Mouse (Mus musculus) hindbrain, embryonic 11.5 days (tissue): Measurements from ENCODE around the gene Itpr1. TPM values are rescaled to one million over a fixed set of nuclear protein-coding genes. Genes with fewer than 3 reads are reported as not detected.

Source experiments
- ATAC-seq: fragments of 200-750 bp; cut with Nextera tagmentation; 2 replicates; pipeline ENCODE4 v1.8.0; 2017; ENCODE audit warnings: mild to moderate bottlenecking, moderate TSS enrichment, moderate library complexity; ENCODE audit not compliant: low FRiP score
- DNase-seq: peaks from one replicate; pipeline ENCODE4 v3.0.0-alpha.2; 2015; ENCODE audit warnings: low spot score
- H3K27ac ChIP-seq: fragments of 300-500 bp; sonication (generic); 2 replicates; pipeline ENCODE4 v1.5.1; 2014; ENCODE audit warnings: mild to moderate bottlenecking, low read depth, low read length
- H3K27me3 ChIP-seq: fragments of 300-500 bp; sonication (generic); 2 replicates; pipeline ENCODE4 v1.6.1; 2014; ENCODE audit warnings: mild to moderate bottlenecking, low read length, moderate library complexity, mixed read lengths; ENCODE audit not compliant: control insufficient read depth, insufficient read depth
- H3K36me3 ChIP-seq: fragments of 300-500 bp; sonication (generic); 2 replicates; pipeline ENCODE4 v1.6.1; 2014; ENCODE audit warnings: mild to moderate bottlenecking, low read length, moderate library complexity, mixed read lengths; ENCODE audit not compliant: control insufficient read depth, insufficient read depth
- H3K4me1 ChIP-seq: fragments of 300-500 bp; sonication (generic); replicated peaks from 2 replicates; pipeline ENCODE4 v1.6.1; 2014; ENCODE audit warnings: low read length, mixed read lengths; ENCODE audit not compliant: control insufficient read depth, insufficient read depth
- H3K4me2 ChIP-seq: fragments of 300-500 bp; sonication (generic); replicated peaks from 2 replicates; pipeline ENCODE4 v1.6.1; 2014; ENCODE audit warnings: mild to moderate bottlenecking, low read depth, low read length
- H3K4me3 ChIP-seq: fragments of 300-500 bp; sonication (generic); 2 replicates; pipeline ENCODE4 v1.5.1; 2014; ENCODE audit warnings: low read depth, low read length
- H3K9ac ChIP-seq: fragments of 300-500 bp; sonication (generic); 2 replicates; pipeline ENCODE4 v1.6.1; 2014; ENCODE audit warnings: low read depth, low read length
- H3K9me3 ChIP-seq: fragments of 300-500 bp; sonication (generic); 2 replicates; pipeline ENCODE4 v1.6.1; 2016; ENCODE audit warnings: low read length; ENCODE audit not compliant: control insufficient read depth
- WGBS: fragments of 180-500 bp; shearing (Covaris S2); extraction: QIAGEN DNeasy Blood & Tissue Kit; methylation state at CpG from one replicate; pipeline ENCODE4 v1.1.7; 2014; 5-methylcytosine and 5-hydroxymethylcytosine counted together
- polyA plus RNA-seq: library from polyadenylated mRNA; unstranded; fragments of >200 nt; fragmentation: Nextera tagmentation; extraction: Ambion mirVana; gene quantifications from 2 replicates; pipeline ENCODE4 v1.2.1, GENCODE M21; 2014

The Itpr1 gene
- polyA plus RNA-seq, 1 experiment from 2014 or later: 9.6 TPM

DNA sequence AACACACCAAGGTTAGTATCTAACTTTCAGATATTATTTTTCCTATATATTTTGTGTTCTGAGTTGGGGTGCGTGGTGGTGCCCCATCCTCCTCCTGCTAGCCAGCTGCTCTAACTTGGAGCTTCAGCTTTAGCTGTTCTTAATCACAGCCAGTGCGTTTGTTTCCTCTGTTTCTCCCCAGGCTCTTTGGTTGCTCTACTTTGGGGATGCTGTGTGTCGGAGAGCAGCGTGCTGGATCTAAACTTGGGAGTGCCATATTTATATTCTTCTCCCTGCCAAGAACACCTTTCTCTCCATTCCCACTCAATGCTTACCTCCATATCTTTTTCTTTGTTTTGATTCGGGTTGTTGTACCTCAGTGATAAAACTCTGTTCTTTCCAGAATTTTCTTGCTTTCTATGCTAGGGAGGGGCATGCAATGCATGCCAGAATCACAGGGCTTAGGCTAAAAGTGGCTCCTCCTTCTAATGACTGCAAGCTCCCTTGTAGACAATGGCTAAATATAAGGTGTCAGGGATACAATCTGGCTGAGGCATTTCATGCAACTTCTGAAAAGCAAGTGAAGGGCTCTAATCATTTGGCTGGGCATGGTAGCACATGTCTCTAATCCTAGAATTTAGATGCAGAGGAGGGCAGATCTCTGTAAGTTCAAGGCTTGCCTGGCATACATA is 381.4 kb downstream of the Itpr1 start:
- DNase-seq: no peak
- Histone ChIP-seq H3K27ac (no peak overlapping the region), H3K4me3 (no peak overlapping the region), H3K36me3 (no peaks in the 10 kb centered on the region), H3K4me2 (no peak overlapping the region), H3K27me3 (no peaks in the 10 kb centered on the region), H3K9me3 (no peaks in the 10 kb centered on the region), H3K9ac (no peak overlapping the region), H3K4me1 (no peaks in the 10 kb centered on the region)
- 77% methylated on average over 5 of the region's 5 CpGs for WGBS
- no peak for ATAC-seq

DNA sequence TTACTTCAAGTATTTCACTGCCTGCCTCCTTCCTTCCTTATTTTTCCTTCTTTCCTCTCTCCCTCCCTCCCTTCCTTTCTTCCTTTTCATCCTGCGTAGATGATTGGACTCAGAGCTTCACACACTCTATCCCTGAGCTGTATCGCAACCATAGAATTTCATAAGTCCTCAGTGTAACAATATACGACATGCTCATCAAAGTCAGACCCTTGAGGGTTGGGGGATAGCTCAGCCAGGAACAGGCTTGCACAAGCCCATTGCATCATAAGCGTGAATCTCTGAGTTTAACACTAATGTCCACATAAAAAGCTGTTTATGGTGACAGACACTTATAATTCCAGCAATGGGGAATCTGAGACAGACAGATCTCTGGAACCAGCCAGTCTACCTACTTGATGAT is 385.8 kb downstream of the Itpr1 start:
- Histone ChIP-seq H3K4me2 (no peak overlapping the region), H3K4me3 (no peak overlapping the region), H3K27me3 (no peaks in the 10 kb centered on the region), H3K4me1 (no peaks in the 10 kb centered on the region), H3K9ac (no peak overlapping the region), H3K9me3 (no peaks in the 10 kb centered on the region), H3K36me3 (no peaks in the 10 kb centered on the region), H3K27ac (no peak overlapping the region)
- WGBS: 89% methylated on average over 4 of the region's 4 CpGs
- ATAC-seq (no peak), DNase-seq (no peak)

DNA sequence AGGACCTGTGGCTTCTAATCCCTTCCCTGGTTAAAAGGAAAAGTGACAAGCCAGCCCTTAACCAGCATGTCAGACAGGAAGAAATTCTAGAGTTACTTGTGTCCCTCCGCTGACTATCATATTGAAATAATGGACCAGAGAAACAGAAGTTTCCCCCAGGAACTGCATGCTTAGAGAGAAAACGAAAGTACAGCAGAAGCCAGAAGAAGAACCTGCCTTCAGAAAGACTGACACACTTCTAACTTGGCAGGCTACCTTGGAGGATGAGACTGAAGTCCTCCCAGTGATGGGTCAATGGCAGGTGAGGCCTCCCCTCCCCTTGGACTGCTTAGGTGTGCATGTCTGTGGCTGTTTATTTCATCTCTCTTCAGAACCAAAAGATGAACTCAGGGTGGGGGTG is 386.4 kb downstream of the Itpr1 start:
- ATAC-seq: no peak
- Histone ChIP-seq H3K4me1 (no peaks in the 10 kb centered on the region), H3K9me3 (no peaks in the 10 kb centered on the region), H3K27me3 (no peaks in the 10 kb centered on the region), H3K27ac (no peak overlapping the region), H3K9ac (no peak overlapping the region), H3K4me3 (no peak overlapping the region), H3K36me3 (no peaks in the 10 kb centered on the region), H3K4me2 (no peak overlapping the region)
- DNase-seq: no peak
- WGBS: 72% methylated on average over 2 of the region's 2 CpGs

Other genes starting within 250 kb of the Itpr1 start
- 8.4 and 9.7 TPM in 2 replicates for gene Setmar, start 148.1 kb upstream of the Itpr1 start, polyA plus RNA-seq
- gene Sumf1, start 27.5 kb upstream of the Itpr1 start, polyA plus RNA-seq: 13.3 and 14.6 TPM in 2 replicates